Mouse (Mus musculus) CH12.LX (cell line): ENCODE results near the gene Il31. TPM values are rescaled to one million over a fixed set of nuclear protein-coding genes. Genes with fewer than 3 reads are reported as not detected.
A peak's percentile ranks its signal among the peaks of the same experiment; 100 is the strongest.

ENCODE experiments used
- CHD1 ChIP-seq: IDR thresholded peaks from 2 replicates; pipeline ENCODE4 v1.6.1; 2012; ENCODE audit warnings: low read depth, low read length, improper control_type of control experiment, inconsistent platforms
- CTCF ChIP-seq, 2 experiments: IDR thresholded peaks in 1 of 2; conservative IDR thresholded peaks in 1 of 2; 2 replicates each; pipeline ENCODE4 v1.5.1; 2011 to 2012; ENCODE audit warnings: low read depth in 2 of 2, low read length in 2 of 2, improper control_type of control experiment in 1 of 2, inconsistent platforms in 1 of 2, mild to moderate bottlenecking in 1 of 2, moderate library complexity in 1 of 2
- ELF1 ChIP-seq: IDR thresholded peaks from 2 replicates; pipeline ENCODE4 v1.6.1; 2014; ENCODE audit warnings: low read depth, mild to moderate bottlenecking, inconsistent platforms, low read length, improper control_type of control experiment
- EP300 ChIP-seq: IDR thresholded peaks from 2 replicates; pipeline ENCODE4 v1.6.1; 2011; ENCODE audit warnings: low read length, improper control_type of control experiment
- HCFC1 ChIP-seq: IDR thresholded peaks from 2 replicates; pipeline ENCODE4 v1.6.1; 2012; ENCODE audit warnings: low read depth, mild to moderate bottlenecking, inconsistent platforms, low read length, improper control_type of control experiment
- JUN ChIP-seq: IDR thresholded peaks from 2 replicates; pipeline ENCODE4 v1.6.1; 2011; ENCODE audit warnings: low read depth, mild to moderate bottlenecking, low read length, improper control_type of control experiment, moderate library complexity; ENCODE audit not compliant: insufficient read depth
- MAFK ChIP-seq: IDR thresholded peaks from 2 replicates; pipeline ENCODE4 v1.6.1; 2011; ENCODE audit warnings: low read length, improper control_type of control experiment; ENCODE audit not compliant: insufficient replicate concordance
- NRF1 ChIP-seq: IDR thresholded peaks from 2 replicates; pipeline ENCODE4 v1.6.1; 2014; ENCODE audit warnings: low read depth, mild to moderate bottlenecking, inconsistent platforms, low read length, improper control_type of control experiment, moderate library complexity
- PAX5 ChIP-seq: IDR thresholded peaks from 2 replicates; pipeline ENCODE4 v1.6.1; 2012; ENCODE audit warnings: low read length, inconsistent platforms, mixed read lengths
- SMC3 ChIP-seq: IDR thresholded peaks from 2 replicates; pipeline ENCODE4 v1.6.1; 2011; ENCODE audit warnings: low read depth, low read length, improper control_type of control experiment
- USF2 ChIP-seq: conservative IDR thresholded peaks from 2 replicates; pipeline ENCODE4 v1.6.1; 2011; ENCODE audit warnings: low read depth, low read length, improper control_type of control experiment
- polyA plus RNA-seq: library from polyadenylated mRNA; unstranded; fragments of >175 nt; gene quantifications from 2 replicates; pipeline ENCODE4 v1.2.1, GENCODE M21; 2012; ENCODE audit warnings: low read depth; ENCODE audit not compliant: insufficient read length
- total RNA-seq, 2 experiments: library from RNA; depleted of rRNA; stranded (reverse); fragments of 300-350 nt in 1 of 2; fragments of >200 nt in 1 of 2; gene quantifications; 2 replicates each; pipeline ENCODE4 v1.2.3; 2012 to 2014

Il31 gene
- total and polyA plus RNA-seq, 3 experiments = not detected

DNA sequence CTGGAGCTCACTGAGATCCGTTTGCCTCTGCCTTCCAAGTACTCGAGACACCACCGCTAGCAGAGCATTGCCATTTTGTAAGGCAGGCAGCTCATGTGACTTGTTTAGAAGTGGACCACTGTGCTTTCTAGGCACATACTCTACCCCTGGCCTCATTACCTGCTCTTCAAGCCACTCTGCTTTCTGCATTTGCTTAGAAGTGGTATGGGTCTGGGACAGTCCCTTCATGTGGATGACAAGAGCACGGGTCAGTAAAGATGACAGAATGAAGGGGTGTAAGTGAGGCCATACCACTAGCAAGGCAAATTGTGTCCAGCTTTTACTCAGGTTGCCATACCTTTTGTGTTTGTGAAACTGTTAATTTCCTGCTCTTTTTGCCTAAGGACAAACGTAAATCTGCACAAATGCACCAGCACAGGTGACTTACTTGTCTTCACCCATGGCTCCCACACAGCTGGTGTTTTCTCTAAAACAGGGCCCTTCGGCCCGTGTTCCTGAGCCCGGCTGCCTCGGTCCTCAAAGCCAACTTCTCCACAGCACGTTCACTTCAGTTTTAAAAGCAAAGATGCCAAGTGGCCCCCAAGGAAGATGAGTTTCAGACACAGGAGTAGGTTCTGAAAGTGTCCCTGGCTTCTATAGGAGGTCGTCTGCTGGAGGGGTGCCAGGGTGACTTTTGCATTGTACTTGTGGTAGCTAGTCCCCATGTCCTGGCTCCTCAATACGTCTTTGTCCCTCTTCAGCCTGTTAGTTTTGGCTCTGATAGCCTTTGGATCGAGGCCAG lies 57.6 kb downstream of the Il31 start (continued):
- TF ChIP-seq PAX5 (no peak), USF2 (no peak), CHD1 (peak; percentile 64; the same call in 1 of the 2 replicates), MAFK (no peak), JUN (no peak; the same call in 1 of the 2 replicates), HCFC1 (no peak), SMC3 (no peak), CTCF (conservative IDR thresholded peaks at IDR 0.05 in 1 of 2, IDR thresholded peaks at IDR 0.05 in 1 of 2; ENCODE audit: low read depth in 2 of 2, low read length in 2 of 2) (no peak), ELF1 (no peak), EP300 (peak; percentile 18; the same call in 1 of the 2 replicates), NRF1 (no peak)

Other genes starting within 250 kb of the Il31 start
- gene Wdr66, start 237.4 kb downstream of the Il31 start, total RNA-seq (2012; rRNA removed) = 0.13 and 0.21 TPM in 2 replicates
- 0.21 TPM in 1 of 2 replicates, not detected in the other for gene Wdr66, start 237.4 kb downstream of the Il31 start, total RNA-seq (2014; rRNA removed)
- gene Wdr66, start 237.4 kb downstream of the Il31 start, polyA plus RNA-seq = 0.34 and 0.55 TPM in 2 replicates
- 3.6 and 4.3 TPM in 2 replicates for gene Bcl7a, start 145.7 kb downstream of the Il31 start, total RNA-seq (2012; rRNA removed)
- 1.9 and 2.3 TPM in 2 replicates for gene Bcl7a, start 145.7 kb downstream of the Il31 start, total RNA-seq (2014; rRNA removed)
- gene Bcl7a, start 145.7 kb downstream of the Il31 start, polyA plus RNA-seq = 6.3 and 7.2 TPM in 2 replicates
- 5.8 and 7.4 TPM in 2 replicates for gene Mlxip, start 94.7 kb downstream of the Il31 start, total RNA-seq (2012; rRNA removed)
- 4.3 and 4.4 TPM in 2 replicates for gene Mlxip, start 94.7 kb downstream of the Il31 start, total RNA-seq (2014; rRNA removed)
- 15.4 and 17.9 TPM in 2 replicates for gene Mlxip, start 94.7 kb downstream of the Il31 start, polyA plus RNA-seq
- gene Lrrc43, start 184 bp downstream of the Il31 start, total RNA-seq (2012; rRNA removed) = not detected in 2 replicates
- not detected in 2 replicates for gene Lrrc43, start 184 bp downstream of the Il31 start, total RNA-seq (2014; rRNA removed)
- gene Lrrc43, start 184 bp downstream of the Il31 start, polyA plus RNA-seq = not detected in 2 replicates
- gene B3gnt4, start 21.0 kb upstream of the Il31 start, total RNA-seq (2012; rRNA removed) = 0.17 and 0.30 TPM in 2 replicates
- not detected in 2 replicates for gene B3gnt4, start 21.0 kb upstream of the Il31 start, total RNA-seq (2014; rRNA removed)
- gene B3gnt4, start 21.0 kb upstream of the Il31 start, polyA plus RNA-seq = not detected in 2 replicates
- 37.7 and 41.8 TPM in 2 replicates for gene Diablo, start 34.7 kb upstream of the Il31 start, total RNA-seq (2012; rRNA removed)
- 68.0 and 75.2 TPM in 2 replicates for gene Diablo, start 34.7 kb upstream of the Il31 start, total RNA-seq (2014; rRNA removed)
- gene Diablo, start 34.7 kb upstream of the Il31 start, polyA plus RNA-seq = 58.7 and 63.2 TPM in 2 replicates
- 0.38 and 0.63 TPM in 2 replicates for gene Gm49027, start 36.0 kb upstream of the Il31 start, total RNA-seq (2012; rRNA removed)
- not detected in 2 replicates for gene Gm49027, start 36.0 kb upstream of the Il31 start, total RNA-seq (2014; rRNA removed)
- not detected in 2 replicates for gene Gm49027, start 36.0 kb upstream of the Il31 start, polyA plus RNA-seq
- gene Vps33a, start 83.5 kb upstream of the Il31 start, total RNA-seq (2012; rRNA removed) = 21.0 and 24.8 TPM in 2 replicates
- gene Vps33a, start 83.5 kb upstream of the Il31 start, total RNA-seq (2014; rRNA removed) = 17.0 and 17.1 TPM in 2 replicates
- 27.8 and 30.6 TPM in 2 replicates for gene Vps33a, start 83.5 kb upstream of the Il31 start, polyA plus RNA-seq
- gene Clip1, start 195.1 kb upstream of the Il31 start, total RNA-seq (2012; rRNA removed) = 26.7 and 28.1 TPM in 2 replicates
- gene Clip1, start 195.1 kb upstream of the Il31 start, total RNA-seq (2014; rRNA removed) = 24.9 and 25.4 TPM in 2 replicates
- gene Clip1, start 195.1 kb upstream of the Il31 start, polyA plus RNA-seq = 37.1 and 42.9 TPM in 2 replicates
- gene Zcchc8, start 231.6 kb upstream of the Il31 start, total RNA-seq (2012; rRNA removed) = 15.2 and 17.0 TPM in 2 replicates
- gene Zcchc8, start 231.6 kb upstream of the Il31 start, total RNA-seq (2014; rRNA removed) = 24.4 and 31.8 TPM in 2 replicates
- 60.7 and 77.2 TPM in 2 replicates for gene Zcchc8, start 231.6 kb upstream of the Il31 start, polyA plus RNA-seq